Mouse (Mus musculus): ENCODE measurements around the gene Cyb561d2. TPM values are rescaled to one million over a fixed set of nuclear protein-coding genes. Genes with fewer than 3 reads are reported as not detected.

Gene Cyb561d2
- polyA plus RNA-seq, 1 experiment, result 0.06 TPM

- Histone ChIP-seq H3K9me3 (ENCODE audit: control insufficient read depth, low read length) (no peaks in the 10 kb centered on the region), H3K27me3 (ENCODE audit: control insufficient read depth) (peaks cover 40% of the 10 kb centered on the region), H3K36me3 (ENCODE audit: control insufficient read depth) (peaks cover 15% of the 10 kb centered on the region), H3K4me3 (replicated peaks) (no peak overlapping the region), H3K4me1 (ENCODE audit: control insufficient read depth) (peaks cover 77% of the 10 kb centered on the region)
- TF ChIP-seq GATA1 (IDR thresholded peaks at IDR 0.05; ENCODE audit: low read length) (no peak), TAL1 (IDR thresholded peaks at IDR 0.05; ENCODE audit: low read length) (no peak)
Observed at GRCm38 (mm10) chr9:107552690-107553393, 10.8 kb upstream of the Cyb561d2 start.

GRCm38 (mm10) chr9:107551890-107552355 lies 9.9 kb upstream of the Cyb561d2 start:
- H3K4me3 ChIP-seq (replicated peaks), result peak overlapping the region; percentile 63
- H3K36me3 ChIP-seq (ENCODE audit: control insufficient read depth), result peaks cover 6% of the 10 kb centered on the region
- H3K9me3 ChIP-seq (ENCODE audit: control insufficient read depth, low read length), result no peaks in the 10 kb centered on the region
- TF ChIP-seq GATA1 (IDR thresholded peaks at IDR 0.05; ENCODE audit: low read length) (no peak), TAL1 (IDR thresholded peaks at IDR 0.05; ENCODE audit: low read length) (no peak)
- H3K27me3 ChIP-seq (ENCODE audit: control insufficient read depth), result peaks cover 40% of the 10 kb centered on the region
- peaks cover 77% of the 10 kb centered on the region for H3K4me1 ChIP-seq (ENCODE audit: control insufficient read depth)

- H3K4me1 ChIP-seq (ENCODE audit: control insufficient read depth), result peaks cover 77% of the 10 kb centered on the region
- peaks cover 40% of the 10 kb centered on the region for H3K27me3 ChIP-seq (ENCODE audit: control insufficient read depth)
- peak within 1 kb of the TSS; percentile 63 for H3K4me3 ChIP-seq (replicated peaks)
- H3K9me3 ChIP-seq (ENCODE audit: control insufficient read depth, low read length), result no peaks in the 10 kb centered on the region
- TF ChIP-seq TAL1 (IDR thresholded peaks at IDR 0.05; ENCODE audit: low read length) (no peak), GATA1 (IDR thresholded peaks at IDR 0.05; ENCODE audit: low read length) (no peak)
- H3K36me3 ChIP-seq (ENCODE audit: control insufficient read depth), result peaks cover under 1% of the 10 kb centered on the region
Observed at GRCm38 (mm10) chr9:107551117-107551889, 9.3 kb upstream of the Cyb561d2 start, which contains the start of gene Rassf1. TSS of gene Rassf1 (plus strand) at chr9:107551555.

GRCm38 (mm10) chr9:107550491-107551116 lies 8.6 kb upstream of the Cyb561d2 start:
- Histone ChIP-seq H3K9me3 (ENCODE audit: control insufficient read depth, low read length) (no peaks in the 10 kb centered on the region), H3K36me3 (ENCODE audit: control insufficient read depth) (no peaks in the 10 kb centered on the region), H3K4me1 (ENCODE audit: control insufficient read depth) (peaks cover 77% of the 10 kb centered on the region), H3K27me3 (ENCODE audit: control insufficient read depth) (peaks cover 40% of the 10 kb centered on the region), H3K4me3 (replicated peaks) (peak overlapping the region; percentile 63)
- TF ChIP-seq TAL1 (IDR thresholded peaks at IDR 0.05; ENCODE audit: low read length) (no peak), GATA1 (IDR thresholded peaks at IDR 0.05; ENCODE audit: low read length) (no peak)

GRCm38 (mm10) chr9:107549297-107550074 lies 7.5 kb upstream of the Cyb561d2 start:
- Histone ChIP-seq H3K4me1 (ENCODE audit: control insufficient read depth) (peaks cover 72% of the 10 kb centered on the region), H3K4me3 (replicated peaks) (no peak overlapping the region), H3K9me3 (ENCODE audit: control insufficient read depth, low read length) (no peaks in the 10 kb centered on the region), H3K27me3 (ENCODE audit: control insufficient read depth) (peaks cover 40% of the 10 kb centered on the region), H3K36me3 (ENCODE audit: control insufficient read depth) (peaks cover 9% of the 10 kb centered on the region)
- TF ChIP-seq TAL1 (IDR thresholded peaks at IDR 0.05; ENCODE audit: low read length), result no peak
- no peak for TF ChIP-seq GATA1 (IDR thresholded peaks at IDR 0.05; ENCODE audit: low read length)

GRCm38 (mm10) chr9:107548820-107549219 lies 6.8 kb upstream of the Cyb561d2 start:
- Histone ChIP-seq H3K27me3 (ENCODE audit: control insufficient read depth) (peaks cover 40% of the 10 kb centered on the region), H3K4me3 (replicated peaks) (no peak overlapping the region), H3K9me3 (ENCODE audit: control insufficient read depth, low read length) (peaks cover 2% of the 10 kb centered on the region; the same call in 1 of the 2 replicates), H3K4me1 (ENCODE audit: control insufficient read depth) (peaks cover 67% of the 10 kb centered on the region), H3K36me3 (ENCODE audit: control insufficient read depth) (peaks cover 15% of the 10 kb centered on the region)
- TF ChIP-seq TAL1 (IDR thresholded peaks at IDR 0.05; ENCODE audit: low read length) (no peak), GATA1 (IDR thresholded peaks at IDR 0.05; ENCODE audit: low read length) (no peak)

GRCm38 (mm10) chr9:107547957-107548356 lies 6.0 kb upstream of the Cyb561d2 start:
- Histone ChIP-seq H3K4me1 (ENCODE audit: control insufficient read depth) (peaks cover 62% of the 10 kb centered on the region), H3K9me3 (ENCODE audit: control insufficient read depth, low read length) (peaks cover 2% of the 10 kb centered on the region; the same call in 1 of the 2 replicates), H3K36me3 (ENCODE audit: control insufficient read depth) (peaks cover 15% of the 10 kb centered on the region), H3K27me3 (ENCODE audit: control insufficient read depth) (peaks cover 40% of the 10 kb centered on the region), H3K4me3 (replicated peaks) (no peak overlapping the region)
- TF ChIP-seq TAL1 (IDR thresholded peaks at IDR 0.05; ENCODE audit: low read length), result no peak
- TF ChIP-seq GATA1 (IDR thresholded peaks at IDR 0.05; ENCODE audit: low read length), result no peak

- peak within 1 kb of the TSS; percentile 34 for H3K4me3 ChIP-seq (replicated peaks)
- peaks cover 33% of the 10 kb centered on the region for H3K27me3 ChIP-seq (ENCODE audit: control insufficient read depth)
- peaks cover 15% of the 10 kb centered on the region for H3K36me3 ChIP-seq (ENCODE audit: control insufficient read depth)
- no peak for TF ChIP-seq GATA1 (IDR thresholded peaks at IDR 0.05; ENCODE audit: low read length)
- TF ChIP-seq TAL1 (IDR thresholded peaks at IDR 0.05; ENCODE audit: low read length), result no peak
- H3K4me1 ChIP-seq (ENCODE audit: control insufficient read depth), result peaks cover 62% of the 10 kb centered on the region
- H3K9me3 ChIP-seq (ENCODE audit: control insufficient read depth, low read length), result peaks cover 2% of the 10 kb centered on the region; the same call in 1 of the 2 replicates
Observed at GRCm38 (mm10) chr9:107547026-107547425, 5.0 kb upstream of the Cyb561d2 start, which contains the start of gene Zmynd10. TSS of gene Zmynd10 (plus strand) at chr9:107547298.

Data from erythroblast, embryonic 14.5 days (primary cell).